Comparison of ENCODE assay signal across 13 mouse cellular contexts in genomic region chr5:139542556-139542955, GRCm38 (mm10). TPM values are rescaled to one million over a fixed set of nuclear protein-coding genes. Genes with fewer than 3 reads are reported as not detected.
DNase-seq lines count a peak whose midpoint lies in the region; ATAC-seq lines count a peak whose summit lies in the region.
"Had no signal": no experiment of that assay in that cellular context is flagged by ENCODE, and none has a peak within 500 bp of the region (broad histone marks: within the 10 kb centered on the region; RNA-seq: fewer than 3 reads in every experiment).

No protein-coding gene starts in this region.

- peak overlapping the region; percentile 60 for H3K4me2 ChIP-seq in kidney, embryonic 15.5 days
- peak overlapping the region; percentile 52 for H3K4me2 ChIP-seq in hindbrain, embryonic 15.5 days
- peak overlapping the region; percentile 66 for H3K4me2 ChIP-seq in neural tube, embryonic 12.5 days (replicated peaks)

- 6% methylated on average over 5 of the region's 5 CpGs for WGBS in kidney, embryonic 15.5 days
- 0% methylated on average over 5 of the region's 5 CpGs for WGBS in hindbrain, embryonic 15.5 days
- WGBS in neural tube, embryonic 12.5 days: 1% methylated on average over 5 of the region's 5 CpGs

- no peak for DNase-seq in kidney, postnatal 36 days
- peak; percentile 78 for DNase-seq in cerebellum, adult 9-10 months
- no peak for DNase-seq in right cerebral cortex, postnatal 14 days
- no peak for DNase-seq in layer of hippocampus, postnatal 36 days
- DNase-seq: heart, adult 2 months; heart, postnatal 10 days; kidney, adult 18-20 months; lung, adult 18-20 months had no signal

- H3K27ac ChIP-seq in kidney, embryonic 15.5 days: peak overlapping the region; percentile 89; the same call in 1 of the 2 replicates
- peak overlapping the region; percentile 87 for H3K27ac ChIP-seq in hindbrain, embryonic 15.5 days (replicated peaks)
- H3K27ac ChIP-seq in neural tube, embryonic 12.5 days: peak overlapping the region; percentile 74; the same call in 1 of the 2 replicates
- H3K27ac ChIP-seq: heart, adult 2 months; limb, embryonic 13.5 days had no signal

- H3K9ac ChIP-seq in kidney, embryonic 15.5 days: 0 out of 2 replicates have a peak overlapping the region, but pooled peaks have one; percentile 21
- no peak overlapping the region for H3K9ac ChIP-seq in hindbrain, embryonic 15.5 days
- 0 out of 2 replicates have a peak overlapping the region, but pooled peaks have one; percentile 22 for H3K9ac ChIP-seq in neural tube, embryonic 12.5 days
- H3K9ac ChIP-seq: limb, embryonic 13.5 days had no signal

- H3K4me1 ChIP-seq in kidney, embryonic 15.5 days: peaks cover 50% of the 10 kb centered on the region
- peaks cover 38% of the 10 kb centered on the region for H3K4me1 ChIP-seq in hindbrain, embryonic 15.5 days (replicated peaks)
- H3K4me1 ChIP-seq in neural tube, embryonic 12.5 days: peaks cover 41% of the 10 kb centered on the region

- H3K4me3 ChIP-seq in kidney, embryonic 15.5 days (replicated peaks): peak overlapping the region; percentile 48
- peak overlapping the region; percentile 54 for H3K4me3 ChIP-seq in hindbrain, embryonic 15.5 days
- H3K4me3 ChIP-seq in neural tube, embryonic 12.5 days: peak overlapping the region; percentile 68; the same call in 1 of the 2 replicates
- H3K4me3 ChIP-seq: erythroblast, embryonic 14.5 days; heart, adult 2 months had no signal

- H3K36me3 ChIP-seq in kidney, embryonic 15.5 days: no peaks in the 10 kb centered on the region
- H3K36me3 ChIP-seq in hindbrain, embryonic 15.5 days: no peaks in the 10 kb centered on the region
- H3K36me3 ChIP-seq in neural tube, embryonic 12.5 days: peaks cover 6% of the 10 kb centered on the region; the same call in 1 of the 2 replicates
- H3K36me3 ChIP-seq: limb, embryonic 13.5 days had no signal

- no peaks in the 10 kb centered on the region for H3K9me3 ChIP-seq in kidney, embryonic 15.5 days (replicated peaks)
- H3K9me3 ChIP-seq in hindbrain, embryonic 15.5 days: no peaks in the 10 kb centered on the region
- H3K9me3 ChIP-seq in neural tube, embryonic 12.5 days: no peaks in the 10 kb centered on the region
- H3K9me3 ChIP-seq: limb, embryonic 13.5 days had no signal

- H3K27me3 ChIP-seq in kidney, embryonic 15.5 days: peaks cover 93% of the 10 kb centered on the region
- peaks cover 29% of the 10 kb centered on the region for H3K27me3 ChIP-seq in hindbrain, embryonic 15.5 days
- H3K27me3 ChIP-seq in neural tube, embryonic 12.5 days (replicated peaks): peaks cover 86% of the 10 kb centered on the region

- no peak for ATAC-seq in kidney, embryonic 15.5 days (replicated peaks; ENCODE audit: low FRiP score)
- ATAC-seq in hindbrain, embryonic 15.5 days (ENCODE audit: low FRiP score, low read depth): no peak
- no peak for ATAC-seq in neural tube, embryonic 12.5 days (ENCODE audit: low FRiP score, low read depth)

RNA-seq across cellular contexts. Expression of gene Uncx, which starts 0.7 kb away (rescaled TPM):
- polyA plus RNA-seq in kidney, embryonic 15.5 days (2015; fragmentation: Nextera tagmentation; extraction: Ambion mirVana): 90.8 and 96.1 TPM in 2 replicates
- polyA plus RNA-seq in hindbrain, embryonic 15.5 days (2015; fragmentation: Nextera tagmentation; extraction: Ambion mirVana): 35.9 and 47.3 TPM in 2 replicates
- 92.9 and 107 TPM in 2 replicates for polyA plus RNA-seq in neural tube, embryonic 12.5 days (2016; fragmentation: Nextera tagmentation; extraction: Ambion mirVana)
- total RNA-seq in layer of hippocampus, postnatal 36 days (2021): under 1 TPM in 1 of 2 experiments, not detected in 1; 0.12 TPM
- total RNA-seq: heart, adult 2 months; heart, postnatal 10 days had no signal
- polyA plus RNA-seq: erythroblast, embryonic 14.5 days; heart, adult 2 months had no signal

RNA-seq across cellular contexts. Expression of gene Zfand2a, which starts 58.2 kb away (rescaled TPM):
- polyA plus RNA-seq in kidney, embryonic 15.5 days (2015; fragmentation: Nextera tagmentation; extraction: Ambion mirVana): 9.8 and 13.2 TPM in 2 replicates
- 19.7 and 27.1 TPM in 2 replicates for polyA plus RNA-seq in hindbrain, embryonic 15.5 days (2015; fragmentation: Nextera tagmentation; extraction: Ambion mirVana)
- polyA plus RNA-seq in neural tube, embryonic 12.5 days (2016; fragmentation: Nextera tagmentation; extraction: Ambion mirVana): 10.1 and 15.2 TPM in 2 replicates
- total RNA-seq in layer of hippocampus, postnatal 36 days (2021): 10 to 100 TPM; 62.5 to 66.6 TPM
